Mouse (Mus musculus): ENCODE measurements around the gene Socs3. TPM values are rescaled to one million over a fixed set of nuclear protein-coding genes. Genes with fewer than 3 reads are reported as not detected.

The Socs3 gene
- polyA plus RNA-seq, 1 experiment from 2014 or later: 5.4 TPM

- Histone ChIP-seq H3K27me3 (ENCODE audit: insufficient read depth, low read length) (no peaks in the 10 kb centered on the region), H3K9me3 (ENCODE audit: low read depth, low read length) (no peaks in the 10 kb centered on the region), H3K36me3 (ENCODE audit: insufficient read depth) (no peaks in the 10 kb centered on the region), H3K27ac (ENCODE audit: low read depth) (no peak overlapping the region), H3K4me2 (no peak overlapping the region), H3K4me3 (ENCODE audit: low read depth, low read length) (no peak overlapping the region), H3K4me1 (ENCODE audit: insufficient read depth) (peaks cover 23% of the 10 kb centered on the region), H3K9ac (no peak overlapping the region)
- DNase-seq (no peak), ATAC-seq (ENCODE audit: insufficient read depth) (no peak)
- 62% methylated on average over 4 of the region's 5 CpGs for WGBS
- TF ChIP-seq CTCF (IDR thresholded peaks at IDR 0.05; ENCODE audit: low read depth): no peak
Observed at GRCm38 (mm10) chr11:117977694-117978360, 8.0 kb upstream of the Socs3 start.

GRCm38 (mm10) chr11:117976081-117976582 is 6.3 kb upstream of the Socs3 start:
- DNase-seq (peak; percentile 60), ATAC-seq (ENCODE audit: insufficient read depth) (peak; percentile 68)
- H3K36me3 ChIP-seq (ENCODE audit: insufficient read depth): no peaks in the 10 kb centered on the region
- no peak for TF ChIP-seq CTCF (IDR thresholded peaks at IDR 0.05; ENCODE audit: low read depth)
- WGBS: 22% methylated on average over 8 of the region's 8 CpGs
- peak overlapping the region; percentile 72 for H3K27ac ChIP-seq (ENCODE audit: low read depth)
- peak overlapping the region; percentile 25; the same call in 1 of the 2 replicates for H3K4me2 ChIP-seq
- H3K9ac ChIP-seq: peak overlapping the region; percentile 15; the same call in 1 of the 2 replicates
- no peaks in the 10 kb centered on the region for H3K9me3 ChIP-seq (ENCODE audit: low read depth, low read length)
- H3K4me1 ChIP-seq (ENCODE audit: insufficient read depth): peaks cover 23% of the 10 kb centered on the region
- no peak overlapping the region for H3K4me3 ChIP-seq (ENCODE audit: low read depth, low read length)
- H3K27me3 ChIP-seq (ENCODE audit: insufficient read depth, low read length): no peaks in the 10 kb centered on the region

DNA sequence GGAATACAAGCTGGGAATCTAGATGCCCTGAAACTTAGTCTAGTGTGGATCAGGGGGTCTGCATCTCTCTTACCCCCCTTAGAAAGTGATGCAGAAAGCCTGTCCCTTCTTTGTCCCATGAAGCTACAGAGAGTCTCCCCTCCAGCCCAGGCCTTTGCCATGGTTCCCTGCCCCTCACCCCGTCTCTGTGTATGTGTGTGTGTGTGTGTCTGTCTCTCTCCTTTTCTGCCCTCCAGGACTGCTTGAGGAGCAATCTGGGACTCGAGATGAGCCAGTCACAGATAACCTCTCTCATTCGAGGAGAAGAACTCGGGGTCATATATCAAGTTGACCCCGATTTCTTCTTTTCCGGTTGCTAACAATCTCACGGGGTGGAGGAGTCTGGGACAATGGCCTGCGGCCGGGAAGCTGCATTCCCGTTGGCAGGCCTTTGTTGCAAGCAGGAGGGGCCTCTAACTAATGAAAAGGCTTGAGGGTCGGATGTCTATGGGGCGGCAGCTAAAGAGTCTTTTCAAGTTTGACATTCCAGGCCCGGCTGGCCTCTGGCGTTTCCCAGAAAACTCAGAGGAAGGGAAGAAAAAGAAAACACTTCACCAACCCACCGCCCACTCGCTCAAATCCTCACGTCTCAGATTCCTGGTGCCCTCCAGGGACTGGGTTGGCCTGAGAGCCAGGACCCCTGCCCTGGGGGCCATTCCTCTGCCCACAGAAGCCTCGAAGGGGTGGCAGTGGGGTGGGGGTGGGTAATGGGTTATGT is 5.5 kb upstream of the Socs3 start:
- 9% methylated on average over 18 of the region's 18 CpGs for WGBS
- peak overlapping the region; percentile 72 for H3K27ac ChIP-seq (ENCODE audit: low read depth)
- DNase-seq (peak; percentile 65), ATAC-seq (ENCODE audit: insufficient read depth) (peak; percentile 19; the same call in 1 of the 2 replicates)
- no peaks in the 10 kb centered on the region for H3K27me3 ChIP-seq (ENCODE audit: insufficient read depth, low read length)
- H3K4me2 ChIP-seq: peak overlapping the region; percentile 25; the same call in 1 of the 2 replicates
- H3K4me3 ChIP-seq (ENCODE audit: low read depth, low read length): no peak overlapping the region
- H3K4me1 ChIP-seq (ENCODE audit: insufficient read depth): peaks cover 23% of the 10 kb centered on the region
- H3K9me3 ChIP-seq (ENCODE audit: low read depth, low read length): no peaks in the 10 kb centered on the region
- TF ChIP-seq CTCF (IDR thresholded peaks at IDR 0.05; ENCODE audit: low read depth): no peak
- H3K36me3 ChIP-seq (ENCODE audit: insufficient read depth): no peaks in the 10 kb centered on the region
- peak overlapping the region; percentile 15; the same call in 1 of the 2 replicates for H3K9ac ChIP-seq

DNA sequence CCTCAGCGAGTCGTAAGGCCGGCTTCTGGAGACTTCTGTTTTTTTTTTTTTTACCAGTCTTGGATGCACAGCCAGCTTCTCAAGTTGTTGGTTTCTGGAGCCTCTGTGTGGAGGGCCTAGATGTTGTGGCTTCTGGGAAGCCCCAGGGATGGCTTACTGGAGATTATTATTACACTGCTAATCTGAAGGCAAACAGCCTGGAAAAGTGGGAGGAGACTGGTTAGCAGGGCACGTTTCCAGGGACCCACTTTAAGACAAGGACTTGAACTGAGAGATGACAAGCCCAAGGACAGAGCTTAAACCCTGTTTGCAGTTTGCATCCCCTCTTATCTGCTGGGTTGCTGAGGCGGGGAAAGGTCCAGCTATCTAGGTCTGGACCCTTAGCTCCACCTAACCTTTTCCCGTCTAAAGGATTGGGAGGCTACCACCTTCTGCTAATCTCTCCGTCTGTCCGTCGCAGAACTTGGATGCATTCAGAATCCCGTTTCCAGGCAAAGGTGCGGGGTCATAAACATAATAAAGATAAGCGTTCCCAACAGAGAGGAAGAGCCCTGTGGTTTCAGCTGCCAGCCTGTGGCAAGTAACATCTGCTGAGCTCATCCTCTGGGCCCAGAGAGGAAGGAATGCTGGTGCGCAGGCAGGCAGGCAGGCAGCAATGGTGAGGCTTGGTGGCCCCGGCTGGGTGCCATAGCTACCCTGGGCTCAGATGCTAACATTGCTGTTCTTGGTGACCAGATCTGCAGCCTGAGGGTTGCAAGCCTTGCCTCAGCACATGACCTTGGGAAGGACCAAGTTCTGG is 4.7 kb upstream of the Socs3 start:
- Histone ChIP-seq H3K9ac (0 out of 2 replicates have a peak overlapping the region, but pooled peaks have one; percentile 1), H3K27me3 (ENCODE audit: insufficient read depth, low read length) (no peaks in the 10 kb centered on the region), H3K4me3 (ENCODE audit: low read depth, low read length) (no peak overlapping the region), H3K4me1 (ENCODE audit: insufficient read depth) (peaks cover 23% of the 10 kb centered on the region), H3K36me3 (ENCODE audit: insufficient read depth) (no peaks in the 10 kb centered on the region), H3K4me2 (no peak overlapping the region), H3K9me3 (ENCODE audit: low read depth, low read length) (no peaks in the 10 kb centered on the region), H3K27ac (ENCODE audit: low read depth) (peak overlapping the region; percentile 72)
- no peak for TF ChIP-seq CTCF (IDR thresholded peaks at IDR 0.05; ENCODE audit: low read depth)
- no peak for DNase-seq
- WGBS: 41% methylated on average over 14 of the region's 14 CpGs
- ATAC-seq (ENCODE audit: insufficient read depth): no peak

DNA sequence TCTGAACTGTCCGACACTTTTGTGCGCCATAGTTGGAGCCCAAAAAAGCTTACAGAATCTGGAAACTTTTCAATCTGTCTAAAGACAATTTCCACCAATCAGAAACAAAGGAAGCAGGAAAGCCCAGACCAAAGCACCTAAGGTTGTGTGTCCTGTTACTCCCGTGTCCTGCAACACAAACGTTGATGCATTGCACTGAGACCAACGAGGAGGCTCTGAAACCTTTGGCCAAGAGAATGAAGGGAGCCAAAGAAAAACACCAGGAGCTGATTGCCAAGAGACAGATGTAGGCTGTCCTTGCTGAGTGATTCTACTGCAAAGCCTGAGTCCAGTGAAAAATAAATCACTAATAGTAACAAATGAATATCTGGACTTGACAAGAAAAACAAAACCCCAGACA is 3.7 kb upstream of the Socs3 start:
- Histone ChIP-seq H3K4me1 (ENCODE audit: insufficient read depth) (peaks cover 23% of the 10 kb centered on the region), H3K27ac (ENCODE audit: low read depth) (no peak overlapping the region), H3K4me3 (ENCODE audit: low read depth, low read length) (no peak overlapping the region), H3K27me3 (ENCODE audit: insufficient read depth, low read length) (no peaks in the 10 kb centered on the region), H3K4me2 (no peak overlapping the region), H3K36me3 (ENCODE audit: insufficient read depth) (no peaks in the 10 kb centered on the region), H3K9ac (no peak overlapping the region), H3K9me3 (ENCODE audit: low read depth, low read length) (no peaks in the 10 kb centered on the region)
- DNase-seq: no peak
- WGBS: 33% methylated on average over 5 of the region's 5 CpGs
- no peak for ATAC-seq (ENCODE audit: insufficient read depth)
- TF ChIP-seq CTCF (IDR thresholded peaks at IDR 0.05; ENCODE audit: low read depth): no peak

DNA sequence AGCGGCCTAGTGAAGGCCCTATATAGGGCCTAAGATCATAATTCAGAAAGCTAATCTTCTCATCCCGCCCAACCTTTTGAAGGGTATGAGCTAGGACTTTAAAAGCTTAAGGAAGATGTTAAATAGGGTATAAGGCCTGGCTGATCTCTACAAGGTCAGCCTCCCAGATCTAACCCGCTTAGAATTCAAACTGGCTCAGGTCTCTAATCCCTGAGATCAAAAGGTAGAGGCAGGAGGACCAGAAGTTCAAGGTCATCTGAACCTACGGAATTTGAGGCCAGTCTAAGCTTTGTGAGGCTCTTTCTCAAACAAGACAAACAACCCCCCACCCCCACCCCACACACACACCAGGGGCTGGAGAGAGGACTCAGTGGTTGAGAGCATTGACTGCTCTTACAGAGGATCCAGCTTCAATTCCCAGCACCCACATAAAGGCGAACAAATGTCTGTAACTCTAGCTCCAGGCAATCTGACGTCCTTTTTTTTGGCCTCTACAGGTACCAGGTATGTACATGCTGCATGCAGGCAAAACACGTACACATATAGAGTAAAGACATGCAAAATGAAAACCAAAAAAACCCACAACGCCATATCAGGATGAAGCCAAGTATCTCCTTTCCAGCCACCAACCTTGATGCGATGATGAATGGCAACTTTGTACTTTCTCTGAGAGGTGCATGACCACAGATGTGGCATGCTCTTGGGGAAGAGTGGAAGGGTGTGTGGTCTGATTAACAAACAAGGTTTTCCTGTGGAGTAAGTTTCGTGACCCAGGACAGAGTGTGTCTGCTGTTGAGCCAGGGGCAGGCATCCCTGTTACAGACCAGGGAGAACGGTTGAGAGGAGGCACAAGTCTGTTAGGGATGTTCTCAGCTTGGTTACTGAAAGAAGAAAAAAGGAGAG is 3.1 kb upstream of the Socs3 start:
- ATAC-seq (ENCODE audit: insufficient read depth) (no peak), DNase-seq (no peak)
- no peak overlapping the region for H3K4me2 ChIP-seq
- peaks cover 23% of the 10 kb centered on the region for H3K4me1 ChIP-seq (ENCODE audit: insufficient read depth)
- 0 out of 2 replicates have a peak, but pooled peaks cover 2% of the 10 kb centered on the region for H3K27me3 ChIP-seq (ENCODE audit: insufficient read depth, low read length)
- TF ChIP-seq CTCF (IDR thresholded peaks at IDR 0.05; ENCODE audit: low read depth): no peak
- 67% methylated on average over 11 of the region's 11 CpGs for WGBS
- H3K9ac ChIP-seq: no peak overlapping the region
- no peak overlapping the region for H3K4me3 ChIP-seq (ENCODE audit: low read depth, low read length)
- H3K9me3 ChIP-seq (ENCODE audit: low read depth, low read length): no peaks in the 10 kb centered on the region
- H3K27ac ChIP-seq (ENCODE audit: low read depth): no peak overlapping the region
- H3K36me3 ChIP-seq (ENCODE audit: insufficient read depth): no peaks in the 10 kb centered on the region
